Mouse (Mus musculus): ENCODE measurements around the gene Agfg2. TPM values are rescaled to one million over a fixed set of nuclear protein-coding genes. Genes with fewer than 3 reads are reported as not detected.

Agfg2 gene
- polyA plus RNA-seq, 1 experiment from 2014 or later: 16.7 TPM

DNA sequence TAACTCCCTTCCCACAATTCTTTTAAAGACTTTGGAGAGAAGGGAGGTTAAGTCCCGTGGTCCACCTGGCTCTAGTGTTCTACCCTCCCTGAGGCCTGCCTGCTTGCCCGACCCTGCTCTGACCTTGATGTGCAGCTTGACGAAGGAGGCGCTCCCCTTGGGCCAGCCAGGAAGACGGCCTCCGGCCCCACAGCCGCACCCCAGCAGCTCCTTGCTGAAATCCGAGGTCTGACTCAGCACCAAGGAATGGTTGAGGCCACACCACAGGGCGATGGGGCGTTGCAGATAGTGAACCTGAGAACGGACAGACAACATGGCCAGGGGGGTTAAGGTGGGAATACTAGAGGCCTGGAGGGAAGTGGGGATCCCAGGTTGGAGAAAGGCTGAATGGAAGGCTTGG is 71.0 kb downstream of the Agfg2 start, which contains the start of gene Pcolce:
Gene Pcolce, minus strand, starts transcription at position 235 of the 400 bp plus-strand sequence.
- Histone ChIP-seq H3K4me1 (peaks cover 44% of the 10 kb centered on the region), H3K36me3 (no peaks in the 10 kb centered on the region), H3K4me2 (no peak within 1 kb of the TSS), H3K27ac (no peak within 1 kb of the TSS), H3K9me3 (no peaks in the 10 kb centered on the region), H3K9ac (no peak within 1 kb of the TSS), H3K4me3 (no peak within 1 kb of the TSS), H3K27me3 (no peaks in the 10 kb centered on the region)
- ATAC-seq (ENCODE audit: borderline replicate concordance, extremely low read depth, low FRiP score, low TSS enrichment): no peak
- WGBS: 46% methylated on average over 11 of the region's 11 CpGs

DNA sequence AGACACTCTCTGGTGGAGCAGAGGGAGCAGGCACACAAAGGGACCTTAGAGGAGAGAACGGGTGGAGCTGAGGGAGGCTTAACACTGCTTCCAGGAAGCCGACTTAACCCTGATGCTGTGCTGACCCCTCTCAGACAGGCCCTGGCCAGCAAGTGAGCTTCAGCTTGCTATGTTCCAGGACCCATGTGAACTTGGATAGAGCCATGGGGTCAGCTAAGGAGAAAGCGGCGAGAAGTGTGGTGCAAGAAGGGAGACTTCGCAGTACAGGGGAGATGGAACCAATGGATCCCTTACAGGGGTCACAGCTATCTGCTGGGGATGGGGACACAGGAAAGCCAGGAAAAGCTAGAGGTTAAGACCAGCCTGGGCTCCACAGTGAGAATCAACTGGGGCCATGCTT is 71.5 kb downstream of the Agfg2 start:
- H3K27me3 ChIP-seq: no peaks in the 10 kb centered on the region
- H3K4me1 ChIP-seq: peaks cover 49% of the 10 kb centered on the region

GRCm38 (mm10) chr5:137611245-137611602 is 73.3 kb downstream of the Agfg2 start:
- Histone ChIP-seq H3K4me1 (peaks cover 54% of the 10 kb centered on the region), H3K9ac (peak overlapping the region; percentile 29; the same call in 1 of the 2 replicates), H3K4me3 (peak overlapping the region; percentile 38), H3K4me2 (peak overlapping the region; percentile 55), H3K36me3 (peaks cover 15% of the 10 kb centered on the region), H3K27ac (peak overlapping the region; percentile 93), H3K27me3 (no peaks in the 10 kb centered on the region), H3K9me3 (no peaks in the 10 kb centered on the region)
- 5% methylated on average over 6 of the region's 6 CpGs for WGBS
- ATAC-seq (ENCODE audit: borderline replicate concordance, extremely low read depth, low FRiP score, low TSS enrichment): peak; percentile 82

More for the DNA sequence above, 71.5 kb downstream of the Agfg2 start:
- Histone ChIP-seq H3K4me3 (no peak overlapping the region), H3K27ac (no peak overlapping the region), H3K9ac (no peak overlapping the region), H3K36me3 (no peaks in the 10 kb centered on the region), H3K9me3 (no peaks in the 10 kb centered on the region), H3K4me2 (no peak overlapping the region)
- ATAC-seq (ENCODE audit: borderline replicate concordance, extremely low read depth, low FRiP score, low TSS enrichment): no peak
- WGBS: 72% methylated on average over 5 of the region's 5 CpGs

DNA sequence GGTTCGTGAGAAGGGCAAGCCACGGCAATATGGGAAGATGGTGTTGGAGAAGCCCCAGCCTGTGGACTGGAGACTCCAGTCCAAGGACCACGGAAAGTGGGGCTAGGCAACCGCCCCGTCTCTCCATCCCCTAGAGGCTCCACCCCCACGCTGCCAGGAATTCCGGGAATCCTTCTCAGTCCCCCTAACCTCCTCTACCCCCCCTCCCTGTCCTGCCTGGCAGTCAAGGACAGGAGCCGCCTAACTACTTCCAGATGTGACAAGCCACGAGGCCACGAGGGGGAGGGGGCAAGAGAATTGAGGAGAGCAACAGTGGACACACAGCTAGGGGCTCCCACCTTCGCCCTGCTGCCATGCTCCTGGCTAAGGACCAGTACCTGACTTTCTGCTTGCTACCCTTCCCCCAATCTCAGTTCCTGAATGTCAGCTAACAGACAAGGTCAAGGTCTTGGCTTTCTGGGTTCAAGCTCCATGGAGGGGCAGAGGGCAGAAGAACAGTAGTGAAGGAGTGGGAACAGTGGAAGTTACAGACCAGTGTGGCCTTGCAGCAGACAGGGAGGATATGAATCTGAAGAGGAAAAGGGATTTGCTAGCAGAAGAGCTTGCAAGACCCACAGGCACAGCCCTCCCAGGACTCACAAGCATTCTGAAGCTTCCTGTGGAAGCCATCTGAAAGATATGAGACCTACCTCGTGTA is 73.8 kb downstream of the Agfg2 start:
- WGBS: 3% methylated on average over 11 of the region's 12 CpGs
- peak overlapping the region; percentile 93 for H3K27ac ChIP-seq
- peaks cover 54% of the 10 kb centered on the region for H3K4me1 ChIP-seq
- no peaks in the 10 kb centered on the region for H3K27me3 ChIP-seq
- H3K4me2 ChIP-seq: peak overlapping the region; percentile 55
- no peaks in the 10 kb centered on the region for H3K9me3 ChIP-seq
- peaks cover 18% of the 10 kb centered on the region for H3K36me3 ChIP-seq
- peak; percentile 60; the same call in 1 of the 2 replicates for ATAC-seq (ENCODE audit: borderline replicate concordance, extremely low read depth, low FRiP score, low TSS enrichment)
- H3K9ac ChIP-seq: peak overlapping the region; percentile 29
- peak overlapping the region; percentile 38 for H3K4me3 ChIP-seq

GRCm38 (mm10) chr5:137610056-137610455 is 74.5 kb downstream of the Agfg2 start:
- Histone ChIP-seq H3K4me1 (peaks cover 54% of the 10 kb centered on the region), H3K4me2 (peak overlapping the region; percentile 55), H3K36me3 (peaks cover 21% of the 10 kb centered on the region), H3K9me3 (no peaks in the 10 kb centered on the region), H3K9ac (peak overlapping the region; percentile 29; the same call in 1 of the 2 replicates), H3K4me3 (peak overlapping the region; percentile 38), H3K27ac (peak overlapping the region; percentile 93), H3K27me3 (no peaks in the 10 kb centered on the region)
- no peak for ATAC-seq (ENCODE audit: borderline replicate concordance, extremely low read depth, low FRiP score, low TSS enrichment)
- 38% methylated on average over 4 of the region's 4 CpGs for WGBS

DNA sequence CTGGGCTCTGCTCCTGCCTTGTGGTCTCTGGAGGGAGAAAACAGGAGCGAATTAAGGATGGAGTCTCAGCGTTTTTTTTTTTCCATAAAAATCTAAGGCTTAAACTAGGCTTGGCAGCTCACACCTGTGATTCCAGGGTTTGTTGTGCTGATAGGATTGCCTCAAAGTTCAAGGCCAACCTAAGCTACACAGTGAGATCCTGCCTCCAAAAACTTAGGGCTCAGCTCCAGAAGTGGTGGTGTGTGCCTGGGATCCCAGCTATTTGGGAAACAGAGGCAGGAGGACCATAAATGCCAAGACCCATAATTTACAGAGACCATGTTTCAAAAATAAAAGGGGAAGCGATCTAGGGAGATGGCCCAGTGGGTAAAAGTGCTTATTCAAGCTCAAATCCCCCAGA is 75.2 kb downstream of the Agfg2 start:
- H3K9ac ChIP-seq: no peak overlapping the region
- WGBS: 65% methylated on average over 3 of the region's 3 CpGs
- H3K9me3 ChIP-seq: no peaks in the 10 kb centered on the region
- peaks cover 54% of the 10 kb centered on the region for H3K4me1 ChIP-seq
- peak overlapping the region; percentile 55 for H3K4me2 ChIP-seq
- H3K27me3 ChIP-seq: no peaks in the 10 kb centered on the region
- 0 out of 2 replicates have a peak overlapping the region, but pooled peaks have one; percentile 38 for H3K4me3 ChIP-seq
- no peak for ATAC-seq (ENCODE audit: borderline replicate concordance, extremely low read depth, low FRiP score, low TSS enrichment)
- H3K36me3 ChIP-seq: peaks cover 22% of the 10 kb centered on the region
- H3K27ac ChIP-seq: no peak overlapping the region

- WGBS: 24% methylated on average over 23 of the region's 23 CpGs
- H3K4me3 ChIP-seq: peak overlapping the region; percentile 19
- H3K27ac ChIP-seq: no peak overlapping the region
- H3K36me3 ChIP-seq: peaks cover 24% of the 10 kb centered on the region
- H3K4me1 ChIP-seq: peaks cover 54% of the 10 kb centered on the region
- H3K27me3 ChIP-seq: no peaks in the 10 kb centered on the region
- H3K9me3 ChIP-seq: no peaks in the 10 kb centered on the region
- ATAC-seq (ENCODE audit: borderline replicate concordance, extremely low read depth, low FRiP score, low TSS enrichment): no peak
- H3K4me2 ChIP-seq: peak overlapping the region; percentile 52
- 0 out of 2 replicates have a peak overlapping the region, but pooled peaks have one; percentile 22 for H3K9ac ChIP-seq
Observed at GRCm38 (mm10) chr5:137608654-137609190, 75.8 kb downstream of the Agfg2 start.

DNA sequence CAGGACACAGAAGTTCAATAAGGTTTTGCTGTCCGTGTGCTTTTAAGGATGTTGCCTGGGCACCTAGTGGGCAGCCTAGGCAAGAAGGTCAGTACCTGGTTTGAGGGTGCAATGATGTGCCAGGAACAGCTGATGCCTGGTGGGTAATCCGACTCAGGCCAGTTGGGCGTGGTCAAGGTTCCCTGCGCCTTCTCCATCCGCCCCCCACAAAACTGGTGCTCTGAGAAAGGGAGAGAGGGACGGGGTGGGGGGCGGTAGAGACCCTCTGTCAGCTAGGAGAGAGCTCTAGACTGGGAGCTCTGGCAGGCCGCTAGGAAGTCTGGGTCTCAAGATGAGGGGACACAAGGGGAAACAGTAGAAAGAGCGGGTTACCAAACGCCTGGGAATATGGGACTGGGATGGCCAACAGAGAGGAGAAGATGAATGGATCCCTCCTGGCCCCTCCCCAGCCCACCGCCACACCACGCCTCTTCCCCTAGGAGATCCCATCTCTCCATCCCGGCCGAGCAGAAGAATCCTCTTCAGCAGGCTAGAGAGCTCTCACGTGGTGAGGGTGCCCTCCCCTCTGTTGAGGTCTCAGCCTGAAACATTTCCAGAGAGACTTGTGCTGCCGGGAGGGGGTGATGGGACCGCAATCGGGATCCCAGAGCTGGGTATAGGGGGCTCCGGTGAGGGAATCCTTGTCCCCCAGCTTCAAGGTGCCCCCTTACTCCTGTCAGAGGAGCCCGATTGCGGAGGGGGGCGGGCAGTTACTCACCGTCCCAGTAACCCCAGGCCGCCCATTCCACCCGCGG is 76.5 kb downstream of the Agfg2 start:
- ATAC-seq (ENCODE audit: borderline replicate concordance, extremely low read depth, low FRiP score, low TSS enrichment): no peak
- H3K4me2 ChIP-seq: peak overlapping the region; percentile 52
- H3K4me1 ChIP-seq: peaks cover 53% of the 10 kb centered on the region
- 27% methylated on average over 26 of the region's 26 CpGs for WGBS
- H3K27ac ChIP-seq: no peak overlapping the region
- H3K36me3 ChIP-seq: peaks cover 24% of the 10 kb centered on the region
- H3K4me3 ChIP-seq: peak overlapping the region; percentile 19
- H3K9ac ChIP-seq: 0 out of 2 replicates have a peak overlapping the region, but pooled peaks have one; percentile 22
- no peaks in the 10 kb centered on the region for H3K27me3 ChIP-seq
- H3K9me3 ChIP-seq: no peaks in the 10 kb centered on the region

GRCm38 (mm10) chr5:137601365-137601729 is 83.2 kb downstream of the Agfg2 start:
- Histone ChIP-seq H3K4me3 (peak overlapping the region; percentile 76), H3K9ac (peak overlapping the region; percentile 46), H3K4me2 (peak overlapping the region; percentile 96), H3K27me3 (no peaks in the 10 kb centered on the region), H3K9me3 (no peaks in the 10 kb centered on the region), H3K27ac (peak overlapping the region; percentile 69), H3K36me3 (peaks cover 10% of the 10 kb centered on the region), H3K4me1 (peaks cover 25% of the 10 kb centered on the region)
- ATAC-seq (ENCODE audit: borderline replicate concordance, extremely low read depth, low FRiP score, low TSS enrichment): no peak
- under 1% methylated on average over 22 of the region's 22 CpGs for WGBS

- Histone ChIP-seq H3K4me1 (peaks cover 25% of the 10 kb centered on the region), H3K27ac (peak within 1 kb of the TSS; percentile 90), H3K4me2 (peak within 1 kb of the TSS; percentile 96), H3K9ac (peak within 1 kb of the TSS; percentile 88), H3K4me3 (peak within 1 kb of the TSS; percentile 76), H3K9me3 (no peaks in the 10 kb centered on the region), H3K27me3 (no peaks in the 10 kb centered on the region), H3K36me3 (peaks cover 6% of the 10 kb centered on the region; the same call in 1 of the 2 replicates)
- ATAC-seq (ENCODE audit: borderline replicate concordance, extremely low read depth, low FRiP score, low TSS enrichment): peak; percentile 94
- under 1% methylated on average over 41 of the region's 41 CpGs for WGBS
Observed at GRCm38 (mm10) chr5:137600619-137601364, 83.7 kb downstream of the Agfg2 start, which contains the start of gene Mospd3. Gene Mospd3, minus strand, starts transcription at chr5:137601058.
